Mouse (Mus musculus): ENCODE measurements around the gene Gak. TPM values are rescaled to one million over a fixed set of nuclear protein-coding genes. Genes with fewer than 3 reads are reported as not detected.

The Gak gene
- polyA plus RNA-seq, 1 experiment from 2014 or later: 43.2 TPM

DNA sequence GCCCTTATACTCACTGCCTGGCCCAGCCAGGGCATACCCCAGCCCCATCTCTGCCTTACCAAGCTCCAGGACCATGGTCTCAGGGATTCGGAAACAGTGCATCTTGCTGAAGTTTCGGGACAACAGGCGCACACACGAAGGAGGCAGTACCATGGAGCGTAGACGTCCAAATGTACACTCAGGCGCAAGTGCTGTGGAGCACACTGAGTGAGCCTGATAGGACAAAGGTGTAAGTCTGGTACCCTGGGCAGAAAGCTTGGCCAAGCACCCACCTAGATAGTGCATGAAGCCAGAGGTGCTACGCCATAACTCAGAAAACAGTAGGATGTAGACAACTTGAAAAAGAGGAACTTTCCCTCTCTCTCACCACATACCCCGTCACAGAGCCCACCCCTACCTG is 25.8 kb upstream of the Gak start:
- ATAC-seq (ENCODE audit: insufficient number of reproducible peaks, low FRiP score): no peak
- Histone ChIP-seq H3K9ac (no peak overlapping the region), H3K4me1 (replicated peaks) (peaks cover 11% of the 10 kb centered on the region), H3K27ac (ENCODE audit: poor library complexity, severe bottlenecking) (no peak overlapping the region), H3K36me3 (peaks cover 69% of the 10 kb centered on the region), H3K4me3 (no peak overlapping the region), H3K27me3 (replicated peaks) (no peaks in the 10 kb centered on the region), H3K4me2 (no peak overlapping the region), H3K9me3 (replicated peaks) (no peaks in the 10 kb centered on the region)
- 87% methylated on average over 9 of the region's 9 CpGs for WGBS

DNA sequence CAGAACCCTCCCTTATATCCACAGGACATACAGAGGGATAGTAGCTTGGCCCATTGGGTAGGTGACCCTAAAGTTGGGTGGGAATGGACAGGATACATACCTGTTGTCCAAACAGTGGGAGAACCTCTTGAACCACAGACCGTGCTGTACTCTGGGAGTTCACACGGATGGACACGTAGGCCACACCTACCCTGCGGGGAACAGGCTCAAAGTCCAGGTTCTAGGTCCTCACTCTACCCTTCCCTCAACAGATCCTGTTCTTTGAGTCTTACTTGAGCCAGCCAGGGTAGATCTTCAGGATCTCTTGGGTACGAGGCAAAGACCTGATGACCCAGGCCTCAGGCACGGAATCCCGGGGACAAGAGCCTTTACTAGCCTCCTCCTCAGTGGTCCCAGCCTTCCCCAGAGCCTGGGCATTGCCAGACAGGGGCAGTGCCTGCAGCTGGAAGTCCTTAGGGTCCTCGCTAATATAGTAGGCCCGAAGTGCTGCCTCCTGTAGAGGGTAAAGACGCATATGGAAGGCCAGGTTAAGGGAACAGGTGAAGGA is 25.0 kb upstream of the Gak start:
- Histone ChIP-seq H3K36me3 (peaks cover 77% of the 10 kb centered on the region), H3K4me3 (no peak overlapping the region), H3K9ac (no peak overlapping the region), H3K4me2 (no peak overlapping the region), H3K27me3 (replicated peaks) (no peaks in the 10 kb centered on the region), H3K27ac (ENCODE audit: poor library complexity, severe bottlenecking) (no peak overlapping the region), H3K4me1 (replicated peaks) (peaks cover 5% of the 10 kb centered on the region), H3K9me3 (replicated peaks) (no peaks in the 10 kb centered on the region)
- 89% methylated on average over 10 of the region's 10 CpGs for WGBS
- no peak for ATAC-seq (ENCODE audit: insufficient number of reproducible peaks, low FRiP score)

DNA sequence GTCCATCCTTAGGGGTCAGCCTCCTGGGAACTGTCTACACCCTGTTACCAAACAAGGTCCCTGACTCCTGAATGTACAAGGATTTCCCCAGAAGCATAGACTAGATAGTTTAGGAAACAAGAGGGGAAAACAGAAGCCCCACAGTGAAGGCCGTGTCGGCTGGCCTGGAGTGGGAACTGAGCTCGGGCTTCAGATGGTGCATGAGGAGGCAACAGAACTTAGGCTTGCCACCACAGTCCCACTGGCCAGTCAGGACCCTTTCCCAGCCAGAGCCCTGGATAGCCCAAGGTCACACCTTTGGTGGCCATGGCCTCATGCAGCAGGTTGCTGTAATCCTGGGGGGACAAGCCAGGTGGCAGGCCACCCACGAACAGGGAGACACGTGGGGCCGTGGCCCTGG is 23.8 kb upstream of the Gak start:
- Histone ChIP-seq H3K4me1 (replicated peaks) (no peaks in the 10 kb centered on the region), H3K9ac (no peak overlapping the region), H3K4me3 (no peak overlapping the region), H3K9me3 (replicated peaks) (no peaks in the 10 kb centered on the region), H3K27ac (ENCODE audit: poor library complexity, severe bottlenecking) (no peak overlapping the region), H3K27me3 (replicated peaks) (no peaks in the 10 kb centered on the region), H3K36me3 (peaks cover 89% of the 10 kb centered on the region), H3K4me2 (no peak overlapping the region)
- no peak for ATAC-seq (ENCODE audit: insufficient number of reproducible peaks, low FRiP score)
- WGBS: 93% methylated on average over 6 of the region's 6 CpGs

DNA sequence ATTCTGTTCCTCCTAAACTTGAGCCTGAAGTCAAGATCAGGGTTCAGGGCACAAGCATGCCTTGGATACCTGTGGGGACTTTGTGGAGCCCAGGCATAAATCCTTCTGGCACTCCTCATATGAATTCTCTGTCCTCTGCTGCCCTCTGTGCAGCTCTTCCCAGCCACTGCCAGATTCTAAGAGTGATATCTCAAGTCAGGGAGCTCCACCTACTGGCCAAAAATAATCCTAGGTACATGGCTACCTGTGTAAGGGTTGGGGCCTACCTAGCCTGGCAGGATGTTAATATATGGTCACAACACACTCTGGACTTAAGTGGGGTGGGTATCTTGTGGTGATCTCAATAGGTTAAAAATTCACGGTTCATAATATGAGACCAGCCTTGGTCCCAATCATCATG is 22.3 kb upstream of the Gak start:
- no peaks in the 10 kb centered on the region for H3K4me1 ChIP-seq (replicated peaks)
- no peak overlapping the region for H3K4me2 ChIP-seq
- H3K27me3 ChIP-seq (replicated peaks): no peaks in the 10 kb centered on the region
- no peak overlapping the region for H3K27ac ChIP-seq (ENCODE audit: poor library complexity, severe bottlenecking)
- ATAC-seq (ENCODE audit: insufficient number of reproducible peaks, low FRiP score): no peak
- no peaks in the 10 kb centered on the region for H3K9me3 ChIP-seq (replicated peaks)
- whole genome bisulfite sequencing: 48% methylated on average over 1 of the region's 1 CpGs
- no peak overlapping the region for H3K9ac ChIP-seq
- no peak overlapping the region for H3K4me3 ChIP-seq
- H3K36me3 ChIP-seq: peaks cover 92% of the 10 kb centered on the region

DNA sequence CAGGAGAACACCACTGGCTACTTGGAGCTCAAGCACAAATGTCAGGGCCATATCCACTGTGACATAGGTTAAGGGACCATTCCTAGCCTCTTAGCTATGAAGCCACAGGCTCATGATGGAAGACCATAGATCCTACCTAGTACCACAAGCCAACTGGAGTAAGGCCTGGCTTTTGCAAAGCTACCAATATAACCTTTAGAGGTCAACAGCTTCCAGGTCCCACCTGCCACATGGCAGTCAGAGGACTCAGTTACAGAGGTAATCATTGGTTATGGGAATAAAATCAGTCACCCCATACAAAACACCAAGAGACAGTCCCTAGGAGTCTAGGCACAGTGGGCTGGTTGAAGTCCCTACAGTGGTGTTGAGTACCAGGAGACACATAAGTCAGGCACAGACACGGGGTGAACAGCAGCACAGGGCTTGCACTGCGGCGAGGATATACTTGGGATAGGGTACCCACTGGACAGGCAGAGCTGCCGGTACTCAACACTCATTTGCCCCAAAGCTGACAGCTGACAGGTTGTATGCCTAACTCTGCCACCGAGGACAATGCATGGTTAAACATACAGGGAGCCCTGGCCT is 21.7 kb upstream of the Gak start:
- H3K4me1 ChIP-seq (replicated peaks): no peaks in the 10 kb centered on the region
- no peak overlapping the region for H3K4me2 ChIP-seq
- H3K4me3 ChIP-seq: no peak overlapping the region
- no peaks in the 10 kb centered on the region for H3K9me3 ChIP-seq (replicated peaks)
- H3K27ac ChIP-seq (ENCODE audit: poor library complexity, severe bottlenecking): no peak overlapping the region
- H3K9ac ChIP-seq: no peak overlapping the region
- ATAC-seq (ENCODE audit: insufficient number of reproducible peaks, low FRiP score): no peak
- H3K36me3 ChIP-seq: peaks cover 93% of the 10 kb centered on the region
- 76% methylated on average over 5 of the region's 5 CpGs for WGBS
- H3K27me3 ChIP-seq (replicated peaks): no peaks in the 10 kb centered on the region

DNA sequence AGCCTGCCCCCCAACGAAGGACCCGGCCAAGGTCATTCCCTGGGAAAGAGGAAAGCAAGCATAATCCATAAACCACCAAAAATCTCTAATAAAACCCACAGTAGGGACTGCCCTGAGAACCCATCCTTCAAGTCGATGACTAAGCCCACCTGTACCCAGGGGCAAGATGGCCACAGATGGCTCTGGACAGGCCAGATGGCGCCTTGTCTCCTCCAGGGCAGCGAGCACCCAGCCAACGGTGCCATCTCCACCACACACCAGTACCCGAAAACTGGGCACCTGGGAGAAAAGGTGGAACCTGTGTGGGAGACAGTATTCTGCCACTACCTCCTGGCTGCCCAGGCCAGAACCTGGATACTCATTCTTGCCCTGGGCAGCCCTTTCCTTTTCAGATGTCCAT is 20.8 kb upstream of the Gak start:
- no peaks in the 10 kb centered on the region for H3K9me3 ChIP-seq (replicated peaks)
- H3K4me3 ChIP-seq: no peak overlapping the region
- no peak overlapping the region for H3K4me2 ChIP-seq
- H3K4me1 ChIP-seq (replicated peaks): no peaks in the 10 kb centered on the region
- ATAC-seq (ENCODE audit: insufficient number of reproducible peaks, low FRiP score): no peak
- peaks cover 91% of the 10 kb centered on the region for H3K36me3 ChIP-seq
- H3K9ac ChIP-seq: no peak overlapping the region
- WGBS: 86% methylated on average over 7 of the region's 7 CpGs
- H3K27me3 ChIP-seq (replicated peaks): no peaks in the 10 kb centered on the region
- H3K27ac ChIP-seq (ENCODE audit: poor library complexity, severe bottlenecking): no peak overlapping the region

DNA sequence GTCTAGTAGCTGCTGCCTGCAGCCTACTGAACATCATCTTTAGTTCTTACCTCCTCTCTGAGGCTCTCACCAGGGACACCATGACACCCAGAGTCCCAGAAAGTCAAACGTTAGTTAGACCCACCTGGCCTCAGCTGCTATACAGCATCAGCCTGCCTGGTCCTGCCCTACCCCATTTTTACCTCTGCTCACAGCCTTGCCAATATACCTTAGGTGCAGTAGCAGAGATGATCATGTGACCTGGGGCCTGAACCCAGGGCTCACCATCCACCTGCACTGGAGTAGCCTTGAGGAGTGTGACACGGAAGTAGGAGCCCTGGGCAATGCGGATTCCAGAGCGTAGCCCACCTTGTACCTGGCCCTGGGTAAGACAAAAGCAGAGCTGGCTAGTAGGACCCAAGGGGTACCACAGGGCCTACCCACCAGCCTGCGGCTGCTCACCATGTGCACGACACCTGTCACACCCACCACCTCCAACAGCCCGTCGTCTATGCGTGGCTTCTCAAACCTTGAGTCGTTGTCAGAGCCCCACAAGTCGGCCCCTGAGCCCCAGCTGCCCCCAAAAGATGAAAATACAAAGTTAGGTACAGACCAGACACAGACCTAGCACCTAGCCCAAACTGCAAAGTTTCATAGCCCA is 19.5 kb upstream of the Gak start:
- ATAC-seq (ENCODE audit: insufficient number of reproducible peaks, low FRiP score): no peak
- no peak overlapping the region for H3K9ac ChIP-seq
- peaks cover under 1% of the 10 kb centered on the region; the same call in 1 of the 2 replicates for H3K4me1 ChIP-seq (replicated peaks)
- no peaks in the 10 kb centered on the region for H3K27me3 ChIP-seq (replicated peaks)
- H3K36me3 ChIP-seq: peaks cover 87% of the 10 kb centered on the region
- H3K4me2 ChIP-seq: no peak overlapping the region
- 88% methylated on average over 11 of the region's 11 CpGs for WGBS
- H3K27ac ChIP-seq (ENCODE audit: poor library complexity, severe bottlenecking): no peak overlapping the region
- no peaks in the 10 kb centered on the region for H3K9me3 ChIP-seq (replicated peaks)
- H3K4me3 ChIP-seq: no peak overlapping the region

DNA sequence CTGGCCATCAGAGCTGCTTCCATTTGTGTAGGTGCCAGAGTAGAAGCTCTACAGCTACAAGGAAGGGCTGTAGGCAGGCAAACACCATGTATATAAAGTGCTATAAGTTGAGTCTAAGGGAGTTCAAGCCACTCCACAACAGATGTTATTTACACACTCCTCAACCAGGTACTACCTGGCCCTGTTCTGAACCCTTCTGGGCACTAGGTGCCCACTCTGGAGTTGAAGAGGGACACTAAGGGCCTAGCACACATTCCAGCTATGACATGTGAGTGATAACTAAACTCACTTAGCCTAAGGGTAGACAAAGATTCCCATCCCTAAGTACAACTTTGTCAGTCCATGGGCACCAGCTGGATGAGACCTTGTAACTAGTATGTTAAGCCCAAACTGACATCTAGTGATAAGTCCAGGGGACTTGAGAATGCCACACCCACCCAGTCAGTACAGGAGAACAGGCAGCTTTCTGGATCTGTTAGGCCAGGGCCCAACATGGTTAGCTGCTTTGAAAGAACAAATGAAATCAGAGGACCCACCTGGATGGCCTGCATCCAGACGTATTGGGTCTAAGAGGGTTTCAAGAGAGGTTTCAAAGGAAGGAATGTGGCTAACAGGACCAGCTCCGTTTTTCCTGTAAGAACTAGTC is 18.4 kb upstream of the Gak start:
- Histone ChIP-seq H3K27me3 (replicated peaks) (no peaks in the 10 kb centered on the region), H3K9me3 (replicated peaks) (no peaks in the 10 kb centered on the region), H3K4me1 (replicated peaks) (peaks cover 7% of the 10 kb centered on the region), H3K27ac (ENCODE audit: poor library complexity, severe bottlenecking) (no peak overlapping the region), H3K4me2 (no peak overlapping the region), H3K36me3 (peaks cover 82% of the 10 kb centered on the region), H3K9ac (no peak overlapping the region), H3K4me3 (no peak overlapping the region)
- ATAC-seq (ENCODE audit: insufficient number of reproducible peaks, low FRiP score): no peak
- WGBS: 88% methylated on average over 2 of the region's 2 CpGs

DNA sequence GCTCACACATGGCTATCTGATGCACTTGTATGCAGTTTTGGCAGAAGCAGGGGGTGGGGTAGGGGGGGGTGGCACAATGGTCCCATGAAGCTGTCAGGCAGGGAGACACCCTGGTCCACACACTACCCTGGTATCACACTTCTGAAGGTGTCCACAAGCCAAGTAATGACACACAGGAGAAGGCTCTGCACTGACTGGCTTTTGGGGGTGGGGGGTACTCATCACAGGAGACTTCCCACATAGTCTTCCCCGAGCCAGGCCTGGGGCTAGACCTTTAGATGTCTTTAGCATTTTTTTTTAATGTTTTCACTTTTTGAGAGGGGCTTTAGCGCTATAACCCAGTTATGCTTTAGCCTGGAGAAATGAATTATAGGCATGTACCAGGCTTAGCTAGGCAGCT is 17.8 kb upstream of the Gak start:
- Histone ChIP-seq H3K4me3 (no peak overlapping the region), H3K36me3 (peaks cover 83% of the 10 kb centered on the region), H3K27ac (ENCODE audit: poor library complexity, severe bottlenecking) (no peak overlapping the region), H3K27me3 (replicated peaks) (no peaks in the 10 kb centered on the region), H3K4me2 (no peak overlapping the region), H3K9ac (no peak overlapping the region), H3K9me3 (replicated peaks) (no peaks in the 10 kb centered on the region), H3K4me1 (replicated peaks) (peaks cover 7% of the 10 kb centered on the region)
- WGBS: 74% methylated on average over 2 of the region's 2 CpGs
- ATAC-seq (ENCODE audit: insufficient number of reproducible peaks, low FRiP score): no peak

DNA sequence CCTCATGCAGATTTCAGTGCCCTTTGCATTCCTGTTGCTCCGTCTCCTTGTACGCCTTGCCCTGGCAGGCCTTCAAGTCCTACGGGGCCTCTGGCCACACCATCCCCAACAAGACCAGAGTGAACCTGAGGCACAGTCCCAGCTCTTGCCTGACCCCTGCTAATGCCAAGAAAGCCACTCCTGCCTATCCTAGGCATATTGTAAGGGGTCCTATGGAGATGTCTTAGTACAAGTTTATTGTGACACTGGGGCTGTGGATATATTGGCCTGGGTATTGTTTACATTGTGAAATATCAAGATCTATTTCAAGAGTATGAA is 16.7 kb upstream of the Gak start:
- Histone ChIP-seq H3K4me1 (replicated peaks) (peaks cover 7% of the 10 kb centered on the region), H3K4me3 (no peak overlapping the region), H3K36me3 (peaks cover 80% of the 10 kb centered on the region), H3K27me3 (replicated peaks) (no peaks in the 10 kb centered on the region), H3K9ac (no peak overlapping the region), H3K4me2 (no peak overlapping the region), H3K27ac (ENCODE audit: poor library complexity, severe bottlenecking) (no peak overlapping the region), H3K9me3 (replicated peaks) (no peaks in the 10 kb centered on the region)
- WGBS: 86% methylated on average over 3 of the region's 3 CpGs
- ATAC-seq (ENCODE audit: insufficient number of reproducible peaks, low FRiP score): no peak

DNA sequence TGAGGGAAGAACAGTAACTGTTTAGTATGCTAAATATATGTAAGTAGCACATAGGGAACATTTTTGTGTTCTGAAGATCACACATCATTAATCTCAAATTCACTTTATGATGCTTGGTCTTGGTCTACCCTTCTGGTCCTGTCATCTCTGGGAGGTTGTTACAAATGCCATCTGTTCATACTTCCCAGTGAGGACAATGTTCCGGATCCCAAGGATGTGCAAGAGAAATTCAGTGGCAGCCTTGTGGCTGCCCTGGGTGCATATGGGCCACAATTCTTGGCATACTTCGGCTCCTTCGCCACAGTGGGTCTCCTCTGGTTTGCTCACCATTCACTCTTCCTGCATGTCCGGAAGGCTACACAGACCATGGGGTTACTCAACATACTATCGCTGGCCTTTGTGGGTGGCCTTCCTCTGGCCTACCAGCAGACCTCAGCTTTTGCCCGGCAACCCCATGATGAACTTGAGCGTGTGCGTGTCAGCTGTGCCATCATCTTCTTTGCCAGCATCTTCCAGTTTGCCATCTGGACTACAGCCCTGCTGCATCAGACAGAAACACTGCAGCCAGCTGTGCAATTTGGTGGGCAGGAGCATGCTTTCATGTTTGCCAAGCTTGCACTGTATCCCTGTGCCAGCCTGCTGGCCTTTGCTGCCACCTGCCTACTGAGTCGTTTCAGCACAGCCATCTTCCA is 16.2 kb upstream of the Gak start:
- peaks cover 77% of the 10 kb centered on the region for H3K36me3 ChIP-seq
- WGBS: 87% methylated on average over 9 of the region's 9 CpGs
- no peak overlapping the region for H3K9ac ChIP-seq
- H3K9me3 ChIP-seq (replicated peaks): no peaks in the 10 kb centered on the region
- H3K27ac ChIP-seq (ENCODE audit: poor library complexity, severe bottlenecking): no peak overlapping the region
- no peak overlapping the region for H3K4me2 ChIP-seq
- H3K27me3 ChIP-seq (replicated peaks): no peaks in the 10 kb centered on the region
- ATAC-seq (ENCODE audit: insufficient number of reproducible peaks, low FRiP score): no peak
- peaks cover 7% of the 10 kb centered on the region for H3K4me1 ChIP-seq (replicated peaks)
- H3K4me3 ChIP-seq: no peak overlapping the region
